Mouse (Mus musculus): ENCODE measurements around the gene Jmjd6. TPM values are rescaled to one million over a fixed set of nuclear protein-coding genes. Genes with fewer than 3 reads are reported as not detected.

The Jmjd6 gene
- polyA plus RNA-seq, 2 experiments: 57.0 to 68.0 TPM

DNA sequence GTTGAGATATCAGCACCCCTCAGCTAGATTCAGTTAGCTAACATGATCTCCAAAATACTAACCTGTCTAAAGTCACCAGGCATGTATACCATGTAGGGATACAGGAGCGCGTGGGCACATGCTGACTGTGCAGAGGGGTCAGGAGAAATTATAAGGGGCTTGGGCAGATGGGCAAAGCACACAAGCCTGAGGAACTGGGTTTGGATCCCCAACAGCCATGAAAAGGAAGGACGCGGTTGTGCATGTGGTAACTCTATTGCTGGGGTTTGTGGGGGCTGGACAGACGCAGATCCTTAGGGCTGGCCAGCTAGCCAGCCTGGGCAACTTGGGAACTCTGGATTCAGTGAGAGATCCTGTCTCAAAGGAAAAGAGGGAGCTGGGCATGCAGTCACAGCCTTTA, 25.7 kb downstream of the Jmjd6 start:
- Histone ChIP-seq H3K9me3 (ENCODE audit: control insufficient read depth, low read length) (no peaks in the 10 kb centered on the region), H3K36me3 (ENCODE audit: control insufficient read depth, insufficient read depth, low read length) (no peaks in the 10 kb centered on the region), H3K9ac (ENCODE audit: low read depth, low read length, severe bottlenecking) (no peak overlapping the region), H3K27me3 (ENCODE audit: control insufficient read depth, insufficient read depth, low read length) (no peaks in the 10 kb centered on the region), H3K4me1 (ENCODE audit: control insufficient read depth, insufficient read depth, low read length) (peaks cover 37% of the 10 kb centered on the region), H3K4me3 (replicated peaks; ENCODE audit: low read length) (no peak overlapping the region), H3K27ac (replicated peaks; ENCODE audit: low read depth, low read length) (no peak overlapping the region), H3K4me2 (replicated peaks; ENCODE audit: low read depth, low read length, severe bottlenecking) (no peak overlapping the region)
- DNase-seq (ENCODE audit: low spot score) (no peak), ATAC-seq (ENCODE audit: low FRiP score, low read depth) (no peak)
- WGBS: 91% methylated on average over 5 of the region's 5 CpGs
- no peak for TF ChIP-seq POLR2A (IDR thresholded peaks at IDR 0.05; ENCODE audit: borderline replicate concordance, extremely low read depth, insufficient read depth, insufficient read length)

DNA sequence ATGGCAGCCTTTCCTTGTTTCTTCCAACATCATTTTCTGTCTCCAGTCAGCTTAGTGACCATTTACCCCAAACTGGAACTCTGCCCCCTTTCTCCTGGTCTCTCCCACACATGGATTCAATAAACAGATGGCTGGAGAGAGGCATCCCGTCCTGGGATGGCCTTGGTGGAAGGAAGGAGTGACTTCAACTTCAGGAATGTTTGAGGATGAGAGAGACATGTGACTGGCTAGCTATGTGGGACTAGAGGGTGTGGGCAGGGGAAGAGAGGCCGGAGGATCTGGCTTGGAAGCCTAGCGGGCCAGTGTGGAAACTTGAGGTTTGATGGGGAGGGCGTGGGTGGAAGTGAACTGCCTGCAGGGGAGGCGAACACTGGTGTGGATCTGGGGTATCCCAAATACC, 26.5 kb downstream of the Jmjd6 start:
- TF ChIP-seq POLR2A (IDR thresholded peaks at IDR 0.05; ENCODE audit: borderline replicate concordance, extremely low read depth, insufficient read depth, insufficient read length): no peak
- H3K9ac ChIP-seq (ENCODE audit: low read depth, low read length, severe bottlenecking): no peak overlapping the region
- no peaks in the 10 kb centered on the region for H3K36me3 ChIP-seq (ENCODE audit: control insufficient read depth, insufficient read depth, low read length)
- ATAC-seq (ENCODE audit: low FRiP score, low read depth) (no peak), DNase-seq (ENCODE audit: low spot score) (no peak)
- no peaks in the 10 kb centered on the region for H3K27me3 ChIP-seq (ENCODE audit: control insufficient read depth, insufficient read depth, low read length)
- H3K9me3 ChIP-seq (ENCODE audit: control insufficient read depth, low read length): no peaks in the 10 kb centered on the region
- peaks cover 39% of the 10 kb centered on the region for H3K4me1 ChIP-seq (ENCODE audit: control insufficient read depth, insufficient read depth, low read length)
- 75% methylated on average over 5 of the region's 5 CpGs for whole genome bisulfite sequencing
- H3K4me2 ChIP-seq (replicated peaks; ENCODE audit: low read depth, low read length, severe bottlenecking): no peak overlapping the region
- H3K4me3 ChIP-seq (replicated peaks; ENCODE audit: low read length): no peak overlapping the region
- no peak overlapping the region for H3K27ac ChIP-seq (replicated peaks; ENCODE audit: low read depth, low read length)

DNA sequence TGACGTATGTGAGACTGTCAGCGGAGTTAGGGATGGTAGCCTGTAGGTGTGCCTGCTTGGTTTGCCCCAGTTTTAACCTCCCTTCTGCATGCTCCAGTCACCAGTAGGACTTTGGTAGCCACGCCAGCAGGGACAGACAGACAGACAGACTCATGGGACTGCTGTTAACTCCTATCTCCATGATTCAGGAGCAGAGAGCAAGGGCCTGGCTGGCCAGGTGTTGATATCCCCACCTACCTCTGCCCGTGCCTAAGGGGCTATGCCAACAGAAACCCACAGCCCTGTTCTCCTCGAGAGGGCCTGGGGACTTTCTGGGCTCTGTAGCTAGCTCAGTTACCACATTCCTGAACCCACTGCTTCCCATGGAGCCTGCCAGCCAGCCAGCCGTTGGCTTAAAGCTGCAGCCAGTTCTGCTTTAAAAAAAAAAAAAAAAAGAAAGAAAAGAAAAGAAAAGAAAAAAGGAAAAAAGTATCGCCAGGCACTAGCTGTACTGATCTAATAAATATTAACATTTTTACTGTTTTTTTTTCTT, 28.3 kb downstream of the Jmjd6 start:
- WGBS: 22% methylated on average over 7 of the region's 7 CpGs
- TF ChIP-seq POLR2A (IDR thresholded peaks at IDR 0.05; ENCODE audit: borderline replicate concordance, extremely low read depth, insufficient read depth, insufficient read length): no peak
- Histone ChIP-seq H3K9ac (ENCODE audit: low read depth, low read length, severe bottlenecking) (no peak overlapping the region), H3K36me3 (ENCODE audit: control insufficient read depth, insufficient read depth, low read length) (no peaks in the 10 kb centered on the region), H3K4me3 (replicated peaks; ENCODE audit: low read length) (no peak overlapping the region), H3K27me3 (ENCODE audit: control insufficient read depth, insufficient read depth, low read length) (no peaks in the 10 kb centered on the region), H3K4me1 (ENCODE audit: control insufficient read depth, insufficient read depth, low read length) (peaks cover 44% of the 10 kb centered on the region), H3K4me2 (replicated peaks; ENCODE audit: low read depth, low read length, severe bottlenecking) (peak overlapping the region; percentile 9; the same call in 1 of the 2 replicates), H3K9me3 (ENCODE audit: control insufficient read depth, low read length) (no peaks in the 10 kb centered on the region), H3K27ac (replicated peaks; ENCODE audit: low read depth, low read length) (peak overlapping the region; percentile 83)
- DNase-seq (ENCODE audit: low spot score) (peak; percentile 54), ATAC-seq (ENCODE audit: low FRiP score, low read depth) (no peak)

DNA sequence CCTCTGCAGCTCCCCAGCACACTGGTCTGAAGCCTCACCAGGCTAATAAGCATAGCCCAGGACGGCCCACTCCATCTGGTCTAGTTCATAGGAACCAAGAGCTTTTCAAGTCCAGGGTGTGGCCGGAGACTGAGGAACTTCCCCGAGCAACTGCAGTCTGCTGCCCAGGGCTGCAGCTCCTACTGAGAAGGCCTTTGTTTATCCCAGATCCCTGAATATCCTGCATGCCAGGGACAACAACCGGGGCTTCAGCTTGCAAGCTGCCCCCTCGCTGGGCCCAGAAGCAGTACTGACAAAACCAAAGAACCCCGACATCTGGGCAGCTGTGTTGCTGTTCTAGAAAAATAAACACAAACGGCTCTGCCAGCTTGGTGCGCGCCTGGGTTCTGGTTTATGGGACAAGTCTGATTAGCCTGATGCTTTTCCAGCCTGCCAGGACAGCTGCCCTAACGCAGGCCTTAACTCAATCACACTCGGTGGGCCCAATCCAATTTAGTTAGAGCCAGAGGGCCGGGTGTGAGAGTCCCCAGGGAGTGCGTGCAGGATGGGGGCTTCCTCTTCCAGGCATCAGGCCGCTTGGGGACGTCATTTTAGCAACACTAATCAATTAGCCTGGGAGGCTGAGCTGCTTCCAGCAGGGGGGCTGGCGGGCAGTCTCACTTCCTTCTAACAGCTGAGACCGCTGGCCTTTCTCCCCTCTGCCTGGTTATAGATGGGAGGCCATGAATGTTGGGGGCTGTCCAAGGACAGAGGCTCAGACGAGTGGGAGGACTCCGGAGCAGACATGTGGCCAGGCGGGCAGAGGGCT, 29.0 kb downstream of the Jmjd6 start:
- Histone ChIP-seq H3K27ac (replicated peaks; ENCODE audit: low read depth, low read length) (peak overlapping the region; percentile 83), H3K4me2 (replicated peaks; ENCODE audit: low read depth, low read length, severe bottlenecking) (peak overlapping the region; percentile 9; the same call in 1 of the 2 replicates), H3K36me3 (ENCODE audit: control insufficient read depth, insufficient read depth, low read length) (no peaks in the 10 kb centered on the region), H3K9ac (ENCODE audit: low read depth, low read length, severe bottlenecking) (peak overlapping the region; percentile 16; the same call in 1 of the 2 replicates), H3K4me1 (ENCODE audit: control insufficient read depth, insufficient read depth, low read length) (peaks cover 44% of the 10 kb centered on the region), H3K27me3 (ENCODE audit: control insufficient read depth, insufficient read depth, low read length) (no peaks in the 10 kb centered on the region), H3K4me3 (replicated peaks; ENCODE audit: low read length) (no peak overlapping the region), H3K9me3 (ENCODE audit: control insufficient read depth, low read length) (no peaks in the 10 kb centered on the region)
- no peak for TF ChIP-seq POLR2A (IDR thresholded peaks at IDR 0.05; ENCODE audit: borderline replicate concordance, extremely low read depth, insufficient read depth, insufficient read length)
- ATAC-seq (ENCODE audit: low FRiP score, low read depth) (peak; percentile 59), DNase-seq (ENCODE audit: low spot score) (peak; percentile 68)
- WGBS: 8% methylated on average over 20 of the region's 20 CpGs

DNA sequence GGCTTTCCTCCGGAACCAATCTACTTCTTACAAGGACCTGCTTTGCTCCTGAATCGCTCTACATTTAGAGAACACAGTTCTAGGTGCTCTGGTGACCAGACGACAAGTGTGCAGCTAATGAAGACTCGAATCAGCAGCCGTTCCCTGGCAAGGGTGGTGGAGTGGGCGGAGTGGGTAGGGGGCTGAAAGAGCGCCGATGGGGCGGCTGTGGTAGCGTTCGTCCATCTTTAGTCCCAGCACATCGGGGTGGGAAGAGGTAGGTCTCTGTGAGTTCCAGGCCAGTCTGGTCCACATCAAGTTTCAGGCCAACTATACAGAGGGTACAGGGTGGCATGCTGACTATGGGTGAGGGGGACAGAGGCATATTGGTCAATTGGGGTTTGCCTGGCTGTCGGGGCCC, 29.6 kb downstream of the Jmjd6 start:
- Histone ChIP-seq H3K9me3 (ENCODE audit: control insufficient read depth, low read length) (no peaks in the 10 kb centered on the region), H3K4me3 (replicated peaks; ENCODE audit: low read length) (no peak overlapping the region), H3K9ac (ENCODE audit: low read depth, low read length, severe bottlenecking) (no peak overlapping the region), H3K27ac (replicated peaks; ENCODE audit: low read depth, low read length) (peak overlapping the region; percentile 83), H3K4me1 (ENCODE audit: control insufficient read depth, insufficient read depth, low read length) (peaks cover 38% of the 10 kb centered on the region), H3K4me2 (replicated peaks; ENCODE audit: low read depth, low read length, severe bottlenecking) (no peak overlapping the region), H3K27me3 (ENCODE audit: control insufficient read depth, insufficient read depth, low read length) (no peaks in the 10 kb centered on the region), H3K36me3 (ENCODE audit: control insufficient read depth, insufficient read depth, low read length) (no peaks in the 10 kb centered on the region)
- no peak for TF ChIP-seq POLR2A (IDR thresholded peaks at IDR 0.05; ENCODE audit: borderline replicate concordance, extremely low read depth, insufficient read depth, insufficient read length)
- WGBS: 71% methylated on average over 13 of the region's 13 CpGs
- ATAC-seq (ENCODE audit: low FRiP score, low read depth): no peak
- DNase-seq (ENCODE audit: low spot score): no peak
